Mouse (Mus musculus) urinary bladder, postnatal 4 days (tissue): Measurements from ENCODE around the gene Rbfox1.

ENCODE experiments used
- DNase-seq, 2 experiments: peaks; one replicate each; pipeline ENCODE4 v3.0.0; 2021 to 2022; ENCODE audit warnings: low spot score in 2 of 2

Rbfox1 gene

GRCm38 (mm10) chr16:6813871-6814270, 928.7 kb downstream of the Rbfox1 start:
- DNase-seq = no peak

- DNase-seq = no peak
Observed at GRCm38 (mm10) chr16:6821741-6822140, 936.6 kb downstream of the Rbfox1 start.

GRCm38 (mm10) chr16:6829892-6830524, 944.9 kb downstream of the Rbfox1 start:
- no peak for DNase-seq

GRCm38 (mm10) chr16:6833486-6833885, 948.3 kb downstream of the Rbfox1 start:
- no peak for DNase-seq

- no peak for DNase-seq
Observed at GRCm38 (mm10) chr16:6835051-6835450, 949.9 kb downstream of the Rbfox1 start.

- DNase-seq = peak; percentile 60 to 66
Observed at GRCm38 (mm10) chr16:6839299-6839995, 954.3 kb downstream of the Rbfox1 start.

GRCm38 (mm10) chr16:6840007-6840406, 954.9 kb downstream of the Rbfox1 start:
- no peak for DNase-seq

- no peak for DNase-seq
Observed at GRCm38 (mm10) chr16:6840461-6840860, 955.3 kb downstream of the Rbfox1 start.

- no peak for DNase-seq
Observed at GRCm38 (mm10) chr16:6842066-6842785, 957.1 kb downstream of the Rbfox1 start.

- no peak for DNase-seq
Observed at GRCm38 (mm10) chr16:6844659-6845058, 959.5 kb downstream of the Rbfox1 start.

GRCm38 (mm10) chr16:6851393-6851792, 966.2 kb downstream of the Rbfox1 start:
- no peak for DNase-seq

GRCm38 (mm10) chr16:6853796-6854195, 968.6 kb downstream of the Rbfox1 start:
- DNase-seq = no peak

- DNase-seq = no peak
Observed at GRCm38 (mm10) chr16:6861656-6862055, 976.5 kb downstream of the Rbfox1 start.

GRCm38 (mm10) chr16:6882683-6883430, 997.7 kb downstream of the Rbfox1 start:
- DNase-seq = no peak

- no peak for DNase-seq
Observed at GRCm38 (mm10) chr16:6883798-6884197, 998.6 kb downstream of the Rbfox1 start.

- DNase-seq = no peak
Observed at GRCm38 (mm10) chr16:6885617-6886016, 1000.5 kb downstream of the Rbfox1 start.

- DNase-seq = no peak
Observed at GRCm38 (mm10) chr16:6889221-6889620, 1004.1 kb downstream of the Rbfox1 start.

- no peak for DNase-seq
Observed at GRCm38 (mm10) chr16:6897734-6898133, 1012.6 kb downstream of the Rbfox1 start.

- no peak for DNase-seq
Observed at GRCm38 (mm10) chr16:6900006-6900405, 1014.9 kb downstream of the Rbfox1 start.

GRCm38 (mm10) chr16:6904984-6905383, 1019.8 kb downstream of the Rbfox1 start:
- DNase-seq = no peak

GRCm38 (mm10) chr16:6906001-6906400, 1020.8 kb downstream of the Rbfox1 start:
- DNase-seq = no peak

GRCm38 (mm10) chr16:6907550-6907949, 1022.4 kb downstream of the Rbfox1 start:
- no peak for DNase-seq
